Mouse (Mus musculus) CH12.LX (cell line): ENCODE measurements at regions not wholly inside any gene's neighbourhood (a gene's known extent, or its start where the extent isn't known, plus 50 kb on each side); places are given as distances from the start of the nearest gene placed in this dataset.

Source experiments
- DNase-seq: peaks from one replicate; pipeline ENCODE4 v3.0.0-alpha.2; 2013; ENCODE audit errors: extremely low read depth
- H3K27ac ChIP-seq: 2 replicates; pipeline ENCODE4 v1.5.1; 2012; ENCODE audit warnings: low read depth, mild to moderate bottlenecking, control low read depth, moderate library complexity; ENCODE audit not compliant: insufficient read depth
- H3K27me3 ChIP-seq: replicated peaks from 2 replicates; pipeline ENCODE3; 2012; ENCODE audit warnings: inconsistent platforms
- H3K36me3 ChIP-seq, 2 experiments: replicated peaks in 1 of 2; 2 replicates each; pipeline versions ENCODE3 to v1.6.1; 2012; ENCODE audit warnings: inconsistent platforms in 1 of 2, low read length in 1 of 2, mild to moderate bottlenecking in 1 of 2, mixed read lengths in 1 of 2, moderate library complexity in 1 of 2; ENCODE audit not compliant: control insufficient read depth in 1 of 2, insufficient read depth in 1 of 2
- H3K4me1 ChIP-seq, 2 experiments: 2 replicates each; pipeline ENCODE4 v1.6.1; 2012; ENCODE audit warnings: inconsistent platforms in 1 of 2, moderate library complexity in 1 of 2; ENCODE audit not compliant: insufficient read depth in 2 of 2, control insufficient read depth in 1 of 2
- H3K4me2 ChIP-seq: 2 replicates; pipeline ENCODE4 v1.6.1; 2012; ENCODE audit warnings: low read depth, mild to moderate bottlenecking, control low read depth; ENCODE audit not compliant: poor library complexity, insufficient read depth, severe bottlenecking
- H3K4me3 ChIP-seq, 3 experiments: fragments of 150-350 bp in 1 of 3; sonication (generic) in 1 of 3; replicated peaks in 1 of 3; 2 replicates each; pipeline versions ENCODE3 to v1.5.1; 2011 to 2012; ENCODE audit warnings: low read depth in 2 of 3, low read length in 2 of 3, mild to moderate bottlenecking in 2 of 3, moderate library complexity in 2 of 3, control low read depth in 1 of 3, improper control_type of control experiment in 1 of 3, inconsistent platforms in 1 of 3, mixed read lengths in 1 of 3; ENCODE audit not compliant: poor library complexity in 1 of 3
- H3K79me2 ChIP-seq: replicated peaks from 2 replicates; pipeline ENCODE4 v1.6.1; 2012; ENCODE audit warnings: mild to moderate bottlenecking, moderate library complexity; ENCODE audit not compliant: control insufficient read depth, poor library complexity, insufficient read depth, severe bottlenecking; ENCODE audit errors: extremely low read depth
- H3K9ac ChIP-seq: 2 replicates; pipeline ENCODE4 v1.6.1; 2012; ENCODE audit warnings: low read depth, mild to moderate bottlenecking, control low read depth, moderate library complexity; ENCODE audit not compliant: insufficient read depth
- H3K9me3 ChIP-seq: replicated peaks from 2 replicates; pipeline ENCODE3; 2012; ENCODE audit warnings: low read length, inconsistent platforms, mixed read lengths
- BHLHE40 ChIP-seq: IDR thresholded peaks from 2 replicates; pipeline ENCODE4 v1.6.1; 2011; ENCODE audit warnings: mild to moderate bottlenecking, low read depth, low read length, improper control_type of control experiment
- CHD1 ChIP-seq: IDR thresholded peaks from 2 replicates; pipeline ENCODE4 v1.6.1; 2012; ENCODE audit warnings: low read depth, low read length, improper control_type of control experiment, inconsistent platforms
- CTCF ChIP-seq, 2 experiments: IDR thresholded peaks in 1 of 2; conservative IDR thresholded peaks in 1 of 2; 2 replicates each; pipeline ENCODE4 v1.5.1; 2011 to 2012; ENCODE audit warnings: low read depth in 2 of 2, low read length in 2 of 2, improper control_type of control experiment in 1 of 2, inconsistent platforms in 1 of 2, mild to moderate bottlenecking in 1 of 2, moderate library complexity in 1 of 2
- E2F4 ChIP-seq: IDR thresholded peaks from 2 replicates; pipeline ENCODE4 v1.6.1; 2011; ENCODE audit warnings: low read depth, low read length, improper control_type of control experiment; ENCODE audit not compliant: insufficient replicate concordance
- EP300 ChIP-seq: IDR thresholded peaks from 2 replicates; pipeline ENCODE4 v1.6.1; 2011; ENCODE audit warnings: low read length, improper control_type of control experiment
- MAZ ChIP-seq: IDR thresholded peaks from 2 replicates; pipeline ENCODE4 v1.6.1; 2012; ENCODE audit warnings: low read depth, mild to moderate bottlenecking, inconsistent platforms, low read length, improper control_type of control experiment, moderate library complexity
- MEF2A ChIP-seq: IDR thresholded peaks from 2 replicates; pipeline ENCODE4 v1.6.1; 2014; ENCODE audit warnings: low read depth, mild to moderate bottlenecking, inconsistent platforms, low read length, improper control_type of control experiment, borderline replicate concordance
- NELFE ChIP-seq: IDR thresholded peaks from 2 replicates; pipeline ENCODE4 v1.6.1; 2011; ENCODE audit warnings: low read depth, low read length, improper control_type of control experiment
- NRF1 ChIP-seq: IDR thresholded peaks from 2 replicates; pipeline ENCODE4 v1.6.1; 2014; ENCODE audit warnings: low read depth, mild to moderate bottlenecking, inconsistent platforms, low read length, improper control_type of control experiment, moderate library complexity
- PAX5 ChIP-seq: IDR thresholded peaks from 2 replicates; pipeline ENCODE4 v1.6.1; 2012; ENCODE audit warnings: low read length, inconsistent platforms, mixed read lengths
- POLR2A ChIP-seq: IDR thresholded peaks from 2 replicates; pipeline ENCODE4 v1.6.1; 2011; ENCODE audit warnings: low read depth, mild to moderate bottlenecking, improper control_type of control experiment, low read length
- POLR2AphosphoS2 ChIP-seq: IDR thresholded peaks from 2 replicates; pipeline ENCODE4 v1.6.1; 2011; ENCODE audit warnings: low read depth, low read length, improper control_type of control experiment
- RAD21 ChIP-seq: IDR thresholded peaks from 2 replicates; pipeline ENCODE4 v1.6.1; 2011; ENCODE audit warnings: low read depth, mild to moderate bottlenecking, low read length, improper control_type of control experiment, moderate library complexity
- RCOR1 ChIP-seq: conservative IDR thresholded peaks from 2 replicates; pipeline ENCODE4 v1.6.1; 2012; ENCODE audit warnings: low read depth, mild to moderate bottlenecking, inconsistent platforms, low read length, improper control_type of control experiment
- SIN3A ChIP-seq: IDR thresholded peaks from 2 replicates; pipeline ENCODE4 v1.6.1; 2012; ENCODE audit warnings: low read length, improper control_type of control experiment, inconsistent platforms
- SMC3 ChIP-seq: IDR thresholded peaks from 2 replicates; pipeline ENCODE4 v1.6.1; 2011; ENCODE audit warnings: low read depth, low read length, improper control_type of control experiment
- TBP ChIP-seq: conservative IDR thresholded peaks from 2 replicates; pipeline ENCODE4 v1.6.1; 2011; ENCODE audit warnings: low read depth, low read length, improper control_type of control experiment
- TCF12 ChIP-seq: IDR thresholded peaks from 2 replicates; pipeline ENCODE4 v1.6.1; 2014; ENCODE audit warnings: low read depth, mild to moderate bottlenecking, inconsistent platforms, low read length, improper control_type of control experiment
- UBTF ChIP-seq: IDR thresholded peaks from 2 replicates; pipeline ENCODE4 v1.6.1; 2012; ENCODE audit warnings: low read depth, mild to moderate bottlenecking, inconsistent platforms, low read length, improper control_type of control experiment, moderate library complexity
- ZC3H11A ChIP-seq: IDR thresholded peaks from 2 replicates; pipeline ENCODE4 v1.6.1; 2012; ENCODE audit warnings: low read depth, mild to moderate bottlenecking, inconsistent platforms, low read length, improper control_type of control experiment
- ZKSCAN1 ChIP-seq: IDR thresholded peaks from 2 replicates; pipeline ENCODE4 v1.6.1; 2012; ENCODE audit warnings: low read depth, inconsistent platforms, low read length, improper control_type of control experiment, borderline replicate concordance
- ZMIZ1 ChIP-seq: IDR thresholded peaks from 2 replicates; pipeline ENCODE4 v1.6.1; 2012; ENCODE audit warnings: low read depth, mild to moderate bottlenecking, inconsistent platforms, low read length, improper control_type of control experiment
- ZNF384 ChIP-seq: IDR thresholded peaks from 2 replicates; pipeline ENCODE4 v1.6.1; 2012; ENCODE audit warnings: low read depth, low read length, improper control_type of control experiment, inconsistent platforms
- dilution Hi-C: fragments of 300-500 bp; cut with MboI; formaldehyde crosslinking; loops from 2 replicates; pipeline ENCODE4 v1.14.3; 2020; ENCODE audit warnings: low sequenced_read_pairs; ENCODE audit not compliant: extremely low pct_unique_long_range_greater_than_20kb, extremely low pct_ligation_motif_present
- in situ Hi-C: fragments of 300-500 bp; cut with MboI; formaldehyde crosslinking; loops from 3 replicates; pipeline ENCODE4 v1.14.3; 2019; ENCODE audit warnings: low sequenced_read_pairs, low pct_ligation_motif_present, low pct_unique_long_range_greater_than_20kb, mixed read lengths

DNA sequence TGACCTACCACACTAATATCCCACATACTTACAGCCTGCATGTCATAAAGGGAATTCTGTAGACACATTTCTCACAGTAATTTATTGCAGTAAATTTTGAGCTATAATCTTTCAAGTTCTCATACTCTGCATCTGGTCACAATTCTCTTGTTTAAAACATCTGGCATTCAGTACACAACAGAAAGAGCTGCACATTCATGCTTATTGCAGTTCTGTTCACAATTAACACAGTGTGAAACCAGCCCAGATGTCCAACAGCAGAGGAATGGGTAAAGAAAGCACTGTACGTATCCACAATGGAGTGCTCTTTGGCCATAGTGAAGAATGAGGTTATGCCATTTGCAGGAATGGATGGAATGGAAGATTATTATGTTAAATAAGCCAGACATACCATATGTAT is 72.5 kb upstream of the S1pr1 start:
- H3K9me3 ChIP-seq, result no peaks in the 10 kb centered on the region
- no peak overlapping the region for H3K4me2 ChIP-seq
- H3K4me3 ChIP-seq, result no peak overlapping the region
- in situ Hi-C loops (no loop called here), dilution Hi-C loops (no loop called here)
- H3K79me2 ChIP-seq, result no peaks in the 10 kb centered on the region
- no peak overlapping the region for H3K27ac ChIP-seq
- no peaks in the 10 kb centered on the region for H3K36me3 ChIP-seq
- TF ChIP-seq MEF2A (no peak), ZC3H11A (no peak), NELFE (no peak), MAZ (no peak), ZKSCAN1 (no peak), ZMIZ1 (no peak), POLR2A (no peak), EP300 (no peak), TCF12 (no peak), ZNF384 (no peak), POLR2AphosphoS2 (no peak), PAX5 (no peak), CHD1 (no peak), CTCF (conservative IDR thresholded peaks at IDR 0.05 in 1 of 2, IDR thresholded peaks at IDR 0.05 in 1 of 2; ENCODE audit: low read depth in 2 of 2, low read length in 2 of 2) (no peak), E2F4 (no peak)
- no peak overlapping the region for H3K9ac ChIP-seq
- H3K4me1 ChIP-seq, result no peaks in the 10 kb centered on the region
- no peak for DNase-seq
- no peaks in the 10 kb centered on the region for H3K27me3 ChIP-seq

DNA sequence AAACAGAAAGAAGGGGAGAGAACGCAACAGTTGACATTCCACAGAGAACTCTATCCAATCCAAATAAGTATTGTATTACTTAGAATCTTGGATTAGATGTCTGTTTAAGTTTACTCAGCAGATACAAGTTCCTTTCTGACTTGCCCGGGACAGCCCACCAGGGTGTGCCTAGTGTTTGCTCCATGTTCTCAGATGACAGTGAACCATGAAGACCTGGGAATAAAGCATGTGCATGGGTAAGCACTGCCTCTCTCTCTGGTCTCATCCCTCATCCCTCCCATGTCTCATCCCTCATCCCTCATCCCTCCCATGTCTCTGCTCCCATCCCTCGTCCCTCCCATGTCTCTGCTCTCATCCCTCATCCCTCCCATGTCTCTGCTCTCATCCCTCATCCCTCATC is 73.7 kb upstream of the S1pr1 start:
- H3K79me2 ChIP-seq, result no peaks in the 10 kb centered on the region
- no peaks in the 10 kb centered on the region for H3K36me3 ChIP-seq
- no peaks in the 10 kb centered on the region for H3K27me3 ChIP-seq
- no peaks in the 10 kb centered on the region for H3K9me3 ChIP-seq
- H3K4me2 ChIP-seq, result no peak overlapping the region
- no peak overlapping the region for H3K4me3 ChIP-seq
- TF ChIP-seq CTCF (conservative IDR thresholded peaks at IDR 0.05 in 1 of 2, IDR thresholded peaks at IDR 0.05 in 1 of 2; ENCODE audit: low read depth in 2 of 2, low read length in 2 of 2), result no peak
- TF ChIP-seq RAD21, result no peak
- no peak for TF ChIP-seq NRF1
- no peak for TF ChIP-seq BHLHE40
- no peak for TF ChIP-seq RCOR1
- no peak for TF ChIP-seq SIN3A
- TF ChIP-seq NELFE, result no peak
- no peak for TF ChIP-seq MAZ
- no peak for TF ChIP-seq TBP
- TF ChIP-seq ZC3H11A, result no peak
- no peak for TF ChIP-seq SMC3
- no peak for TF ChIP-seq UBTF
- no peak for TF ChIP-seq E2F4
- TF ChIP-seq, all 38 proteins: peak for 0
- in situ Hi-C loops, result no loop called here
- dilution Hi-C loops, result no loop called here
- Histone ChIP-seq H3K9ac (no peak overlapping the region), H3K4me1 (peaks cover 0 to 7% of the 10 kb centered on the region in 2 experiments; a peak in 2 of 4 replicates), H3K27ac (no peak overlapping the region)
- DNase-seq, result no peak
